Mouse (Mus musculus) stomach, postnatal 0 days (tissue): ENCODE results near the gene Pum1.

Experiments used
- CTCF ChIP-seq: IDR thresholded peaks from 2 replicates; pipeline ENCODE4 v1.5.1; 2016; ENCODE audit warnings: antibody characterized with exemption, low read depth, mild to moderate bottlenecking, moderate library complexity
- EP300 ChIP-seq: optimal IDR thresholded peaks from 2 replicates; pipeline ENCODE3; 2016; ENCODE audit warnings: antibody characterized with exemption

GRCm38 (mm10) chr4:130815860-130816259 is 152.7 kb downstream of the Pum1 start:
- no peak for TF ChIP-seq CTCF
- TF ChIP-seq EP300, result no peak
